Mouse (Mus musculus): ENCODE data around the gene Slc22a29. TPM values are rescaled to one million over a fixed set of nuclear protein-coding genes. Genes with fewer than 3 reads are reported as not detected.
"Not testable (repeated sequence)": the region's sequence is repeated elsewhere in the genome, so short reads cannot be mapped to it uniquely, and the experiment has no call there.

Gene Slc22a29
- polyA plus RNA-seq (2012; ENCODE audit: insufficient read depth, low replicate concordance), result not detected in 2 replicates

- Histone ChIP-seq H3K9me3 (no peaks in the 10 kb centered on the region), H3K4me3 (replicated peaks) (no peak within 1 kb of the TSS), H3K36me3 (replicated peaks; ENCODE audit: low read length) (no peaks in the 10 kb centered on the region), H3K4me1 (no peaks in the 10 kb centered on the region), H3K27me3 (replicated peaks) (no peaks in the 10 kb centered on the region)
- TF ChIP-seq FLI1 (IDR thresholded peaks at IDR 0.05; ENCODE audit: low read length) (no peak), GATA1 (IDR thresholded peaks at IDR 0.05; ENCODE audit: borderline replicate concordance, low read length) (no peak)
Measured at GRCm38 (mm10) chr19:8218800-8219199, at the start of gene Slc22a29. Gene Slc22a29, minus strand, starts transcription at chr19:8218900.

- Histone ChIP-seq H3K36me3 (replicated peaks; ENCODE audit: low read length) (no peaks in the 10 kb centered on the region), H3K4me1 (no peaks in the 10 kb centered on the region), H3K27me3 (replicated peaks) (no peaks in the 10 kb centered on the region), H3K4me3 (replicated peaks) (no peak overlapping the region), H3K9me3 (no peaks in the 10 kb centered on the region)
- no peak for TF ChIP-seq FLI1 (IDR thresholded peaks at IDR 0.05; ENCODE audit: low read length)
- no peak for TF ChIP-seq GATA1 (IDR thresholded peaks at IDR 0.05; ENCODE audit: borderline replicate concordance, low read length)
Measured at GRCm38 (mm10) chr19:8265324-8265723, 46.6 kb upstream of the Slc22a29 start.

GRCm38 (mm10) chr19:8252705-8253037 is 34.0 kb upstream of the Slc22a29 start:
- Histone ChIP-seq H3K4me1 (no peaks in the 10 kb centered on the region; the same call in 1 of the 2 replicates), H3K9me3 (peaks cover 21% of the 10 kb centered on the region), H3K4me3 (replicated peaks) (peak overlapping the region; percentile 87), H3K36me3 (replicated peaks; ENCODE audit: low read length) (no peaks in the 10 kb centered on the region), H3K27me3 (replicated peaks) (peaks cover 4% of the 10 kb centered on the region)
- TF ChIP-seq FLI1 (IDR thresholded peaks at IDR 0.05; ENCODE audit: low read length) (no peak), GATA1 (IDR thresholded peaks at IDR 0.05; ENCODE audit: borderline replicate concordance, low read length) (no peak)

DNA sequence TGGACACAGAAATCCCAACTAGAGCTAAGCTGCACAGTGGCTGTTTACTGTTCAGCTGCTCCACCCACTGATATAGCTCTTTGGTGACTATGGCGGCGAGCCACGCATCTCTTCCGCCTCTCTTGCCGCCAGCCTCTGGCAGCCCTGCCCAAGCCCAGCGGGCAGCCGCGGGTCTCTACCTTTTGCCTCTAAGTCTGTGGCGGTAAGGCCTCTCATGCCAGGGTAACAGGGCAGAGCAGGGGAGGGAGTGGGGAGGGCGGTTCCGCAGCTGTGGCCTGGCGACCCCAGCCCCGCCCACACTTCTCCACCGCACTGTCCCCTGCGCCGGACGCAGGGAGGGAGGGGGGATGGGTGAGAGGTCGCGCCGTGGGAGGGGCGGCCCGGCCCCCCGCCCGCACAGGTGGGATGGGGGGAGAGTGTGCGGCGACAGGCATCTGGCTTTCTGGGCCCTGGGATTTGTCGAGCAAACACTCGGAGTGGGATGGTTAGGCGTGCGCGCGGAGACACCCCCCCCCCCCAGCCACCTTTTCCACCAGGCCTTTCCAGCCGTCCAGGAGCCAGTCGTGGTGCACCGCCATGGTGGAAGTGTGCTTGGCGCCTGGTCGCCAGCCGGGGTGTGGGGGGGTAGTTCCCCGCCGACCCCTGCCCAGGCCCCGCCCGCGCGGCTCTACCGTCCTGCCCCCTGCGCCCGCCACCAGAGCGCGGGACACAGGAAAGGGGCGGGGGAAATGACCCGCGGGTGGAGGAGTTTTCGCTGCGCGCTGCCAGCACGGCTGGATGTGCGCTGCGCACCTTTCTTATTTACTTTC is 33.4 kb upstream of the Slc22a29 start:
- H3K9me3 ChIP-seq, result peaks cover 19% of the 10 kb centered on the region
- peak overlapping the region; percentile 87 for H3K4me3 ChIP-seq (replicated peaks)
- peaks cover 4% of the 10 kb centered on the region for H3K27me3 ChIP-seq (replicated peaks)
- no peaks in the 10 kb centered on the region for H3K36me3 ChIP-seq (replicated peaks; ENCODE audit: low read length)
- no peak for TF ChIP-seq FLI1 (IDR thresholded peaks at IDR 0.05; ENCODE audit: low read length)
- TF ChIP-seq GATA1 (IDR thresholded peaks at IDR 0.05; ENCODE audit: borderline replicate concordance, low read length), result no peak
- H3K4me1 ChIP-seq, result no peaks in the 10 kb centered on the region; the same call in 1 of the 2 replicates

DNA sequence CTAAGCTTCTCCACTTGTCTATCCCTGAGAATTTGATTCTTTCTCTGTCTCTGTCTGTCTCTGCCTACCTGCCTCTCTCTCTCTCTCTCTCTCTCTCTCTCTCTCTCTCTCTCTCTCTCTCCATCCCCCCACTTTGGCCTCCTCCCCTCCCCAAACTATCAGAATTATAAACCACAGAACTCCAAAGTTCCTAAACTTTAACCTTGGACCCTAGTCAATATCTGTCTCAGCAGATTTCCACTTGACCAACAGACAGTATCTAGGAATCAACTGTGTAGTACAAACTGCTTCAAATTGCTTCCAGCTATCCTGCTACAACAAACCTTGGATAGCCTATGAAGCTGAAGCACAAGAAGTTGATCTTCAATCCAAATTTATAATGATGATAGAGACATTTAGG is 10.2 kb upstream of the Slc22a29 start:
- Histone ChIP-seq H3K4me1 (no peaks in the 10 kb centered on the region), H3K4me3 (replicated peaks) (no peak overlapping the region), H3K9me3 (no peaks in the 10 kb centered on the region), H3K36me3 (replicated peaks; ENCODE audit: low read length) (no peaks in the 10 kb centered on the region), H3K27me3 (replicated peaks) (no peaks in the 10 kb centered on the region)
- no peak for TF ChIP-seq FLI1 (IDR thresholded peaks at IDR 0.05; ENCODE audit: low read length)
- TF ChIP-seq GATA1 (IDR thresholded peaks at IDR 0.05; ENCODE audit: borderline replicate concordance, low read length), result no peak

DNA sequence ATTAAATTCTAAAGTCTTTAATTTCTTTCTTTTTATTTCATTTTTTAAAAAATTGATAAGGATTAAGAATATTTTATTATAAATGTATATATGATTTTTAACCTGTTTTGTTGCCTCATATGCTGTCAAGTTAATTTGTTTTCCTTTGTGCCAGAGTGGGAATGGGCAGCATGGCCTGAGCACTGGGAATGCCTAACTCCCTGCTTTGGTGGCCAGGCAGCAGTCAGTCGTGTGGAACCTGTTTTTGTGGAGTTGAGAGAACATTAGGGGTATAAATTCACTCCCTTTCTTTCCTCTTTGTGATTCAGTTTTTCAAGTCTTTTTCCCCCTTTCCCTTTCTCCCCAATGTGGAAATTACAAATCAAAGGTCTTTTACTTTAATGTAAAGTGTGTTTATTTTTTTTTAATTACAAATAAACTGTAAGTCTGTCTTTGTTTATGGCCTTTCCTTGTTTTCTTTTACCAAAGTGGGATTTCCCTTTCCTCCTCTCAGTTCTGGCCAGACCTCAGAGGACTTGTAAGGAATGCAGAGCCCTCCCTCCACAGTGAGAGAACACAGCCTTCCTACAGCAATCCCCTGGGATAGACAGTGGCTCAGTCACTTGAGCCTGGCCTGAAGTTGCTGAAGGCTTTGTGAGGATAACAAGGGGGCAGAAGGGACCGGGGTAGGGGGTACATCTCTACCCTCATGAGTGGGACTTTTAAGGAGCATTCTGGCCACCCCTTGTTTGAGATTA is 69.7 kb downstream of the Slc22a29 start:
- H3K4me3 ChIP-seq (replicated peaks), result no peak overlapping the region
- H3K4me1 ChIP-seq, result no peaks in the 10 kb centered on the region
- H3K36me3 ChIP-seq (replicated peaks; ENCODE audit: low read length), result no peaks in the 10 kb centered on the region
- H3K27me3 ChIP-seq (replicated peaks), result no peaks in the 10 kb centered on the region
- peaks cover 28% of the 10 kb centered on the region for H3K9me3 ChIP-seq
- no peak for TF ChIP-seq FLI1 (IDR thresholded peaks at IDR 0.05; ENCODE audit: low read length)
- no peak for TF ChIP-seq GATA1 (IDR thresholded peaks at IDR 0.05; ENCODE audit: borderline replicate concordance, low read length)

GRCm38 (mm10) chr19:8142716-8143115 is 76.0 kb downstream of the Slc22a29 start:
- not testable (repeated sequence) for H3K9me3 ChIP-seq; H3K4me1 ChIP-seq; H3K27me3 ChIP-seq (replicated peaks); H3K4me3 ChIP-seq (replicated peaks); H3K36me3 ChIP-seq (replicated peaks; ENCODE audit: low read length)

DNA sequence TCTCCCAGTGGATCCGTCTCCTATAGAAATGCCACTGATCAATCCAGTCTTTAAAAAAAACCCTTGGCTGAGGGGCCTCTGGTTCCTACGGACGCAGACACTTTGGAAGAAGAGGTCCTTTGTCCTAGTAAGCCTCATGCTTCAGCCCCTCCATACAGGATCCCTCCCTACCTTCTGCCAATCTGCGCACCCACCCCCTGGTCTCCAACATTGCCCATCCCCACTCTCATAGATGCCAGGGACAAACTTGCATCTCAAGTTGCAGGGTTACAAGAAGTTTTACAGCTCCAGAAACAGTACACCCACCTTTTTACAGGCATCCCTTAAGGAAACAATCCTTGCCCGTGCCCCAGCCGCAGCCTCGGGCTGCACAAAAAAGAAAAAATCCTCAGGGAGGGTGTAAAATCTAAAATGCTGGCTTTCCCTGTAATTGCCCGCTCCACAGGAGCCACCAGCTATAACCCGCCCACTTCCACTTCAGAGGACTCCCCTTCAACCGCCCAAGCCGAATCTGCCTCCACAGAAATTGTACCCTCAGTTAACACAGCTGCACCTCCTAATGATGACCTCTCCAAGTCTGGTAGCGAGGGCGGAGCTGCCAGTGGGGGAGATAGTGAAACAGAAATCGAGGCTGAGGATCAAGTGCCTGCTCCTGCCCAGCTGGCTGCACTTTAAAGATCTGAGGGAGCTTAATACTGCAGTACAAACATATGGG is 84.4 kb downstream of the Slc22a29 start:
- H3K4me1 ChIP-seq; H3K27me3 ChIP-seq (replicated peaks); H3K36me3 ChIP-seq (replicated peaks; ENCODE audit: low read length); H3K9me3 ChIP-seq; H3K4me3 ChIP-seq (replicated peaks): not testable (repeated sequence)

DNA sequence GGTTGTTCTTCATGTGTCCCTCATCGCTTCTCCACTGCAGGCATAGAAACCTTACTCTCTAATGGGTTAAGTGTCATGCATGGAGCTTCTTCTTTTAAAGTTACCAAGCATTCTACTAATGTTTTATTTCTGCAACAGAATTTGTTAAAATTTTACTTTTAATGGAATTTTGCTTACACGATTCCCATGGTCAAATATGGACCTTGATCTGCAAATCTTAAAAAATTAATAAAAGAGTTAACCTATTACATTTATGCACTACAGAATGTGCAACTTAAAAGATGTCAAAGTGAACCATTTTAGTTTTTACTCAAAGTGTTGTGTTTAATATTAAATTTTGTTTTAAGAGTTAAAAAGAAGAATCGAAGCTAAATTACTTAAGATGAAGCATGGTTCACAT is 86.8 kb downstream of the Slc22a29 start, which contains the start of gene Slc22a28:
TSS of gene Slc22a28 (minus strand) at position 102 of the 400 bp plus-strand sequence.
- H3K4me1 ChIP-seq; H3K9me3 ChIP-seq; H3K27me3 ChIP-seq (replicated peaks); H3K36me3 ChIP-seq (replicated peaks; ENCODE audit: low read length); H3K4me3 ChIP-seq (replicated peaks): not testable (repeated sequence)

Other genes starting within 250 kb of the Slc22a29 start
- not detected in 2 replicates for gene Slc22a28, start 86.9 kb downstream of the Slc22a29 start, polyA plus RNA-seq (2012; ENCODE audit: insufficient read depth, low replicate concordance)
- gene Slc22a30, start 186.2 kb upstream of the Slc22a29 start, polyA plus RNA-seq (2012; ENCODE audit: insufficient read depth, low replicate concordance), result not detected in 2 replicates

All from megakaryocyte, embryonic 14.5 days (primary cell).